Mouse (Mus musculus) liver, adult 2 months (tissue): ENCODE measurements around the gene Grk4. TPM values are rescaled to one million over a fixed set of nuclear protein-coding genes. Genes with fewer than 3 reads are reported as not detected.

Experiments used
- DNase-seq: peaks from one replicate; pipeline ENCODE4 v3.0.0-alpha.2; 2011; ENCODE audit warnings: low read depth, low spot score; ENCODE audit errors: extremely low read depth
- H3K27ac ChIP-seq: fragments of 200-500 bp; replicated peaks from 2 replicates; pipeline ENCODE4 v1.5.1; 2012; ENCODE audit warnings: low read depth, mild to moderate bottlenecking, control low read depth, inconsistent platforms, low read length; ENCODE audit not compliant: insufficient read depth
- H3K27me3 ChIP-seq: fragments of 200-500 bp; 2 replicates; pipeline ENCODE4 v1.6.1; 2012; ENCODE audit warnings: mild to moderate bottlenecking, moderate library complexity, low read length, inconsistent platforms; ENCODE audit not compliant: control insufficient read depth, insufficient read depth
- H3K36me3 ChIP-seq: fragments of 200-500 bp; 2 replicates; pipeline ENCODE4 v1.6.1; 2012; ENCODE audit warnings: low read length, inconsistent platforms; ENCODE audit not compliant: control insufficient read depth, insufficient read depth
- H3K4me1 ChIP-seq: fragments of 200-500 bp; 2 replicates; pipeline ENCODE4 v1.6.1; 2011; ENCODE audit warnings: low read length; ENCODE audit not compliant: control insufficient read depth, insufficient read depth
- H3K4me3 ChIP-seq: fragments of 200-500 bp; 2 replicates; pipeline ENCODE4 v1.5.1; 2011; ENCODE audit warnings: low read depth, mild to moderate bottlenecking, control low read depth, low read length, moderate library complexity; ENCODE audit not compliant: insufficient read depth
- H3K79me2 ChIP-seq: fragments of 200-500 bp; 2 replicates; pipeline ENCODE4 v1.6.1; 2012; ENCODE audit warnings: inconsistent platforms, mild to moderate bottlenecking, low read length, moderate library complexity; ENCODE audit not compliant: control insufficient read depth, insufficient read depth
- H3K9ac ChIP-seq: fragments of 200-500 bp; 2 replicates; pipeline ENCODE4 v1.6.1; 2012; ENCODE audit warnings: low read depth, mild to moderate bottlenecking, control low read depth, inconsistent platforms, low read length
- CTCF ChIP-seq: fragments of 200-500 bp; IDR thresholded peaks from 2 replicates; pipeline ENCODE4 v1.5.1; 2011; ENCODE audit warnings: low read depth, low read length, control low read depth
- POLR2A ChIP-seq: fragments of 200-500 bp; IDR thresholded peaks from 2 replicates; pipeline ENCODE4 v1.6.1; 2011; ENCODE audit warnings: low read length, control low read depth; ENCODE audit not compliant: insufficient read depth; ENCODE audit errors: extremely low read depth
- WGBS: fragments of 180-500 bp; shearing (Covaris S2); methylation state at CpG from one replicate; pipeline ENCODE4 v1.1.7; 2018; 5-methylcytosine and 5-hydroxymethylcytosine counted together
- polyA plus RNA-seq: library from polyadenylated mRNA; depleted of rRNA; stranded (reverse); fragments of >200 nt; gene quantifications from 2 replicates; pipeline ENCODE4 v1.2.3, GENCODE M21; 2012; rRNA removed
- total RNA-seq: library from RNA; depleted of rRNA; stranded (reverse); fragments of >200 nt; gene quantifications from 2 replicates; pipeline ENCODE4 v1.2.3, GENCODE M21; 2014; rRNA removed

Grk4 gene
- total RNA-seq (0.65 and 1.6 TPM in 2 replicates), polyA plus RNA-seq (0.46 and 0.65 TPM in 2 replicates)

DNA sequence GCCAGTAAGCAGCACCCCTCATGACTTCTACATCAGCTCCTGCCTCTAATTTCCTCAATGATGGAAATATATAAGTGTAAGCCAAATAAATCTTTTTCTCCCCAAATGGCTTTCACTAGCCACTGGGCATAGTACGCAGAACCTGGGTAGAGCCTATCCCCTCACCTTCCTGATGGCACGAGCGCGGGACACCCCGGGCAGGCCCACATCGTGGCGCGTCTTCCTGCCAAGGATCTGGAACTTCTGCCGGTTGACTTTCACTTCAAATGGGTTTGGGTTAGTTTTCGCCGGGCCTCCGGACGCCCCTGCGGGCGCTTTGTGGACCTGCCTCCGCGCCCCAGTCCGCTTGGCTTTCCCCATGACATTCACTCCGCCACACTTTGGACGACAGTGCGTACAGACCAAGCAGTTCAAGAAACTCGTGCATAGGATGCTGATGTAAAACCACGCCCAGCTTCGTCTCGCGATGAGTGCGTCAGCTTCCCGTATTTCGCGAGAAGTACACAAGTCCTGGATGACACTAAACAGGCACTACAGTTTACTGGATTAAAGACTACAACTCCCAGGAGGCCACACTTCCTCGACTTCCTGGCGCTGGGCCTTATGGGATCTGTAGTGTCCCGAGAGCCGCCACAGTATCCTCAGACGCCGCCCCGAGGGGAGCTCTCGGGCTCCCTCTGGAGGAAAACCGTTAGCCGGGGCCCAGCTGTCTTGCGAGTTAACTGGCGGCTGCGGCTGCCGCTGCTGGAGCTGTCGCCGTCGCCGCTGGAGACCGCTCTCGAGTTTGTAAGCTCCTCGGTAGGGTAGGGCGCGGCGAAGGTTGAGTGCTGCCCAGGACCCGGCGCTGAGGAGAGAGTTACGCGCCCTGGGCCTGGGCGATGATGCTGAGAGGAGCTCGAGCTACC lies at the start of gene Grk4, which contains the start of gene Nop14:
Gene Grk4, plus strand, starts transcription at position 694 of the 905 bp plus-strand sequence.
Gene Nop14, minus strand, starts transcription at position 463 of the 905 bp plus-strand sequence.
- under 1% methylated on average over 60 of the region's 60 CpGs for WGBS
- peaks cover 3% of the 10 kb centered on the region; the same call in 1 of the 2 replicates for H3K79me2 ChIP-seq
- peaks cover 13% of the 10 kb centered on the region for H3K36me3 ChIP-seq
- H3K4me1 ChIP-seq, result peaks cover 5% of the 10 kb centered on the region
- peak within 1 kb of the TSS; percentile 71 for H3K9ac ChIP-seq
- peak; percentile 100 for DNase-seq
- peak within 1 kb of the TSS; percentile 42 for H3K27ac ChIP-seq
- H3K4me3 ChIP-seq, result peak within 1 kb of the TSS; percentile 74
- TF ChIP-seq POLR2A (peak; percentile 77), CTCF (peak; percentile 81)
- no peaks in the 10 kb centered on the region for H3K27me3 ChIP-seq

DNA sequence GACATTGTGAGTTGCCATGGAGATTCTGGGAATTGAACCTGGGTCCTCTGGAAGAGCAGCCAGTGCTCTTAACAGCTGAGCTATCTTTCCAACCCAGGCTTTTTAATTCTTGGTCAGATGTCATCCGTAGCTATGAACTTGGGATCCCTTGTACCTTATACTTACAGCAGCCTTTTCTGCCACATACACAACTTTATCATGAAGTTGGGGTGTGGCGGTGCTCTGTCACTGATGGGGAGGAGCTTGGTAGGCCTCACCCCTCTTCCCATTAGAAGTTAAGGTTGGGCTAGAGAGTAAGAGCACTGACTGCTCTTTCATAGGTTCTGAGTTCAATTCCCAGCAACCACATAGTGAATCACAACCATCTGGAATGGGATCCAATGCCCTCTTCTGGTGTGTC lies 27.2 kb upstream of the Grk4 start:
- H3K36me3 ChIP-seq, result peaks cover 6% of the 10 kb centered on the region

DNA sequence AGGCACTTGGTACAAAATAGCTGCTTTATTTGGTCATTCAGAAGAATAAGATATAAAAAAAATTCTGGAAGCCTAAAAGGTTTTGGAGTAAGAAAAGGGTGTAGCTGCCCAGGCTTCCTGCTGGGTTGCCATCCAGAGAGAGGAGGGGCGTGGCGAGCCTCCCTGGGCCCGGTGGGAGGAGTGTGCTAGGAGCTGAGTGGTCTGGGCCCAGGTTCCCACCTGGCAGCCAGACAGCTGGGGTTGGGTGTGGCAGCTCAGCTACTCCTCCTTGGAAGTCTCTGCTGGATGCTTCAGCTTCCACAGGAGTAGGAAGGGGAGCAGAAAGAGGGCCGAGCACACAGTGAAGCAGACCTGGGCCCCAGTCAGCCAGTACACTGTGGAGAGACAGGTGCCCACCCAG lies 26.5 kb upstream of the Grk4 start:
- WGBS, result 81% methylated on average over 4 of the region's 4 CpGs
- peaks cover 9% of the 10 kb centered on the region for H3K36me3 ChIP-seq
- H3K4me1 ChIP-seq, result peaks cover 5% of the 10 kb centered on the region
- no peak overlapping the region for H3K9ac ChIP-seq
- H3K4me3 ChIP-seq, result no peak overlapping the region
- no peak overlapping the region for H3K27ac ChIP-seq
- TF ChIP-seq POLR2A (no peak), CTCF (no peak)
- DNase-seq, result no peak
- no peaks in the 10 kb centered on the region for H3K27me3 ChIP-seq
- no peaks in the 10 kb centered on the region for H3K79me2 ChIP-seq

More for the DNA sequence above, 27.2 kb upstream of the Grk4 start:
- Histone ChIP-seq H3K27me3 (no peaks in the 10 kb centered on the region), H3K4me3 (no peak overlapping the region), H3K9ac (no peak overlapping the region), H3K27ac (no peak overlapping the region), H3K79me2 (no peaks in the 10 kb centered on the region), H3K4me1 (peaks cover 4% of the 10 kb centered on the region)
- TF ChIP-seq POLR2A (no peak), CTCF (no peak)
- no peak for DNase-seq
- 94% methylated on average over 2 of the region's 2 CpGs for WGBS

DNA sequence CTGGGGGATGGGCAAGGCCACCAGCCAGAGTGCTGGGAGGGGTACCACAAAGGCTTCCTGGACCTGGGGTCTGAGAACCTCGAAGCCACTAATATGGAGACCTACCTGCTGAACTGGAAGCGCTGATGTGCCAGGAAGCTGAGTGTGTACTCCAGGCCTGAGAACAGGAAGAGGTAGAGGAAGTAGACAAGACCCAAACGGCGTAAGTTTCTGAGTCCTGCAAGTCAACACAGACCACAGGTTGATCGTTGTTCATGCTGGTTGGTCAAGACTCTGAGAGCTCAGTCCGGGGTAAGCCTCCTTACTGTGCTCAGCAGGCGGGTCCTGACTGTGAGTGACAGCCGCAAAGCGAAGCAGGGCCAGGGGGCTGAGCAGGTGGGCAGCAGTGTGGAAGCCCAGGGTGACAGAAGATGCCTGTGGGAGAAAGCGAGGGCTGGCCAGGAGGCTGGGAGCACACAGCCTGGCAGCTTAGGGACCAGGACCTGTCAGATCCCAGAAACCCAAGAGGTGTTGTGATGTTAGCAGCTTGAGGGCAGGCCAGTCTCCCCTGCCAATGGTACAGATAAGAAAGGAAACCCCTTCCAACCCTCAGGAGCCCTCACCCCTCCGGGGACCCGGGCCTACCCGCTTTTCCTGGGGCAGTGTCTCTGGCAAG lies 25.3 kb upstream of the Grk4 start:
- H3K4me1 ChIP-seq, result peaks cover 5% of the 10 kb centered on the region
- H3K79me2 ChIP-seq, result no peaks in the 10 kb centered on the region
- 84% methylated on average over 13 of the region's 13 CpGs for WGBS
- H3K9ac ChIP-seq, result no peak overlapping the region
- no peak for TF ChIP-seq CTCF
- no peak for TF ChIP-seq POLR2A
- no peak overlapping the region for H3K27ac ChIP-seq
- H3K4me3 ChIP-seq, result no peak overlapping the region
- peaks cover 13% of the 10 kb centered on the region for H3K36me3 ChIP-seq
- H3K27me3 ChIP-seq, result no peaks in the 10 kb centered on the region
- no peak for DNase-seq

DNA sequence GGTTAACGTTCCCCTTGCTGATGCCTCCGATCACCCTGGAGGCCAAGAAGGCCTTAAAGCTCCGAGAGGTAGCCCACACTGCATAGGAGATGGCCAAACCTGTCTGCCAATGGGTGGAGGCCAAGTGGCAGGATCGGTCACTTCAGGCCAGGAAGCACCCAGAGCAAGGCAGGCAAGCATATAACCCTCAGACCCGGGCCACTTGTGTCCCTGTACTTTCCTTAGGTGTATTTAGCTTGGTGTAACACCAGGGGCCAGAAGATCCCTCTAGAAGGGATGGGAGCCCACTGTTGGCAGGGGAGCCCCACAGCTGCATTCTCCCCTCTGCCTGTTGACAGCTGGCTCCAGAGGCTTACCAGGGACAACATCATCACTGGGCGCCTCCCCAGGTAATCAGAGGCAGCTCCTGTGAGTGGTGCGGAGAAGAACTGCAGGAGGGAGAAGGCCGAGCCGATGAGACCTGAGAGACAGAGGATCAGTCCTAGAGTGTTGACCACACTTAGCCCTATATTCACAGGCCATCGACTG lies 24.4 kb upstream of the Grk4 start:
- no peak overlapping the region for H3K9ac ChIP-seq
- H3K4me1 ChIP-seq, result peaks cover 5% of the 10 kb centered on the region
- 75% methylated on average over 10 of the region's 10 CpGs for WGBS
- H3K79me2 ChIP-seq, result no peaks in the 10 kb centered on the region
- no peak overlapping the region for H3K4me3 ChIP-seq
- H3K27ac ChIP-seq, result no peak overlapping the region
- peaks cover 16% of the 10 kb centered on the region for H3K36me3 ChIP-seq
- TF ChIP-seq POLR2A (no peak), CTCF (no peak)
- no peak for DNase-seq
- H3K27me3 ChIP-seq, result no peaks in the 10 kb centered on the region
